Mouse (Mus musculus) heart, postnatal 4 days (tissue): Measurements from ENCODE around the gene Gm49392. TPM values are rescaled to one million over a fixed set of nuclear protein-coding genes. Genes with fewer than 3 reads are reported as not detected.
A peak's percentile ranks its signal among the peaks of the same experiment; 100 is the strongest.
"Not testable (repeated sequence)": the region's sequence is repeated elsewhere in the genome, so short reads cannot be mapped to it uniquely, and the experiment has no call there.

ENCODE experiments used
- DNase-seq: peaks from one replicate; pipeline ENCODE4 v3.0.0; 2021
- total RNA-seq, 2 experiments: library from RNA; stranded (reverse); gene quantifications; 2 replicates each; pipeline ENCODE4 v1.2.3; 2021

Gm49392 gene
- total RNA-seq = 1 to 10 TPM in 1 of 2 experiments, under 1 TPM in 1; 0.68 to 1.2 TPM

GRCm38 (mm10) chr13:60896794-60897193 lies at the start of gene Gm49392:
TSS of gene Gm49392 (minus strand) at chr13:60896894.
- DNase-seq = not testable (repeated sequence)

GRCm38 (mm10) chr13:60941884-60942283 lies 45.2 kb upstream of the Gm49392 start, which contains the start of gene Tpbpa:
TSS of gene Tpbpa (minus strand) at chr13:60941984.
- DNase-seq = not testable (repeated sequence)

- DNase-seq = peak; percentile 56
These were observed 39.8 kb upstream of the Gm49392 start, which contains the start of the genes Gm49391 and Ctla2a for GRCm38 (mm10) chr13:60936500-60936901. TSS of gene Gm49391 (minus strand) at chr13:60936571. TSS of gene Ctla2a (minus strand) at chr13:60936625.

- DNase-seq = not testable (repeated sequence)
These were observed 38.8 kb upstream of the Gm49392 start, which contains the start of gene Gm49393 for GRCm38 (mm10) chr13:60935490-60935889. TSS of gene Gm49393 (minus strand) at chr13:60935590.

- DNase-seq = not testable (repeated sequence)
These were observed 8.1 kb upstream of the Gm49392 start, which contains the start of gene Tpbpb for GRCm38 (mm10) chr13:60904780-60905179. TSS of gene Tpbpb (minus strand) at chr13:60904880.

- peak; percentile 64 for DNase-seq
These were observed 634 bp upstream of the Gm49392 start, which contains the start of gene Ctla2b for GRCm38 (mm10) chr13:60897328-60897727. TSS of gene Ctla2b (minus strand) at chr13:60897447.

GRCm38 (mm10) chr13:60895406-60896160 lies 1.1 kb downstream of the Gm49392 start:
- no peak for DNase-seq

GRCm38 (mm10) chr13:60892301-60892700 lies 4.4 kb downstream of the Gm49392 start:
- DNase-seq = no peak

GRCm38 (mm10) chr13:60864281-60864680 lies 32.4 kb downstream of the Gm49392 start, which contains the start of gene 4930486L24Rik:
TSS of gene 4930486L24Rik (minus strand) at chr13:60864475.
- no peak for DNase-seq

GRCm38 (mm10) chr13:60848241-60849120 lies 48.2 kb downstream of the Gm49392 start:
- peak; percentile 14 for DNase-seq

- DNase-seq = no peak
These were observed 53.5 kb downstream of the Gm49392 start for GRCm38 (mm10) chr13:60843153-60843552.

- no peak for DNase-seq
These were observed 54.0 kb downstream of the Gm49392 start for GRCm38 (mm10) chr13:60842703-60843102.

GRCm38 (mm10) chr13:60839353-60839902 lies 57.3 kb downstream of the Gm49392 start:
- no peak for DNase-seq

- DNase-seq = peak; percentile 49
These were observed 70.6 kb downstream of the Gm49392 start for GRCm38 (mm10) chr13:60826052-60826451.

GRCm38 (mm10) chr13:60820486-60821175 lies 76.1 kb downstream of the Gm49392 start:
- DNase-seq = no peak

- peak; percentile 60 for DNase-seq
These were observed 77.2 kb downstream of the Gm49392 start for GRCm38 (mm10) chr13:60819469-60819868.

GRCm38 (mm10) chr13:60813722-60814121 lies 83.0 kb downstream of the Gm49392 start:
- DNase-seq = no peak

GRCm38 (mm10) chr13:60812768-60813167 lies 83.9 kb downstream of the Gm49392 start:
- no peak for DNase-seq

- no peak for DNase-seq
These were observed 87.0 kb downstream of the Gm49392 start for GRCm38 (mm10) chr13:60809690-60810089.

GRCm38 (mm10) chr13:60802749-60803148 lies 93.9 kb downstream of the Gm49392 start, which contains the start of gene Ctsll3:
TSS of gene Ctsll3 (minus strand) at chr13:60802849.
- DNase-seq = no peak
